Mouse (Mus musculus) E14TG2a.4 (cell line): ENCODE results near the gene Cep83.
"Not testable (repeated sequence)": the region's sequence is repeated elsewhere in the genome, so short reads cannot be mapped to it uniquely, and the experiment has no call there.

Experiments used
- H3K27me3 ChIP-seq: 2 replicates; pipeline ENCODE4 v1.6.1; 2014; ENCODE audit warnings: low read length, control low read depth; ENCODE audit not compliant: insufficient read depth
- H3K36me3 ChIP-seq: 2 replicates; pipeline ENCODE4 v1.6.1; 2014; ENCODE audit warnings: low read length, control low read depth; ENCODE audit not compliant: insufficient read depth
- H3K4me1 ChIP-seq: replicated peaks from 2 replicates; pipeline ENCODE4 v1.6.1; 2014; ENCODE audit warnings: low read depth, low read length, control low read depth
- H3K4me3 ChIP-seq: replicated peaks from 2 replicates; pipeline ENCODE4 v1.5.1; 2014; ENCODE audit warnings: mild to moderate bottlenecking, low read length
- H3K9me3 ChIP-seq: 2 replicates; pipeline ENCODE4 v1.6.1; 2014; ENCODE audit warnings: low read length, control low read depth
- CTCF ChIP-seq: conservative IDR thresholded peaks from 2 replicates; pipeline ENCODE4 v1.5.1; 2014; ENCODE audit warnings: low read length
- NANOG ChIP-seq: IDR thresholded peaks from 2 replicates; pipeline ENCODE4 v1.6.1; 2014; ENCODE audit warnings: borderline replicate concordance, low read length, mixed read lengths
- POU5F1 ChIP-seq: IDR thresholded peaks from 2 replicates; pipeline ENCODE4 v1.6.1; 2014; ENCODE audit warnings: low read length, borderline replicate concordance

Gene Cep83

DNA sequence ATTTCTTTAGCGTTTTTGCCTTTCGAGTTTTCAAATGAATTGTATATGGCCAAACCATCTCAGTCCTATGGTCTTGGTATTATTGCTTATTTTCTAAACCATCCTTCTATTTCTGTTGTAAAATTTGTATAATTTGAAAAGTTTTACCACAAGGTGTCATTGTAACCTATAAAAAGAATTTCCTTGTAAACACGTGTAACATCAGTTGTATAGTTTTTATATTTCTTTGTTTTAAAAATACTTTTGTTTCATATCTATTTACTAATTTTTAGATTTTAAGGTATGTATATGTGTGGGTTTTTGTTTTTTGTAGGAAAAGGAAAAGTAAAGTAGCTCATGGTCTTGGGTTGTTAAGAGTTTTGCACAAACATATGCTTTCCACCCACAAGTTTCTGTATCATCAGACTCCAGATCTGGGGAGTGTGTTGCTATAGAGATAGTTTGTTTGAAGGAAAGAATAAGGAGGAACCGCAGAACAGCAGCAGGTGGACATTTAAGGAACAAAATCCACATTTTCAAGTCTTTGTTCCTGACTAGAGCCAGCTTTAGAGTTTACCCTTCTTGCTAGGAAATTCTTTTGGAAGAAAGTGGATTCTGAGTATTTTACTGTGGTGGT, 17.3 kb downstream of the Cep83 start:
- no peak for TF ChIP-seq POU5F1
- TF ChIP-seq CTCF: no peak
- no peak for TF ChIP-seq NANOG

DNA sequence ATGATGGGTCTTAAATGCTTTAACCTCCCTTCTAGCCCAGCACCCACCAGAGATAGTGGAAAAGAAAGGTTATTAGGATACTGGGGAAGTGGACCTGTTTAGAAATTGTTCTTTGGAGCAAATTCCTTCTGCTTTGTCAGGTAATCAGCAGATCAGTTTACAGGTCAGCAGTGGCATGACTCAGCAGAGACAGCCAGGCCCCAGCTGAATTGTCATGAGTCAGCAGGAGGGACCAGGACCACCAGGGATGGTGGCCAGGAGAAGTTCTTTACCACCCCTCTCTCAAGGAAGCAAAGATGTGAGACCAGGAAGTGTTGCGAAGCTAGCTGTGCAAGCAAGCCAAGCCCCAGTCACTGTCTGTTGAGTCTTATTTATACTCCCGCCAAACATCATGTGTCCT, 18.2 kb downstream of the Cep83 start:
- Histone ChIP-seq H3K9me3 (peaks cover 6% of the 10 kb centered on the region), H3K4me1 (peaks cover 13% of the 10 kb centered on the region), H3K27me3 (no peaks in the 10 kb centered on the region), H3K4me3 (no peak overlapping the region), H3K36me3 (no peaks in the 10 kb centered on the region)
- TF ChIP-seq POU5F1 (no peak), CTCF (no peak), NANOG (no peak)

More for the DNA sequence above, 17.3 kb downstream of the Cep83 start:
- peaks cover 13% of the 10 kb centered on the region for H3K4me1 ChIP-seq
- no peak overlapping the region for H3K4me3 ChIP-seq
- peaks cover 6% of the 10 kb centered on the region for H3K9me3 ChIP-seq
- no peaks in the 10 kb centered on the region for H3K36me3 ChIP-seq
- no peaks in the 10 kb centered on the region for H3K27me3 ChIP-seq

DNA sequence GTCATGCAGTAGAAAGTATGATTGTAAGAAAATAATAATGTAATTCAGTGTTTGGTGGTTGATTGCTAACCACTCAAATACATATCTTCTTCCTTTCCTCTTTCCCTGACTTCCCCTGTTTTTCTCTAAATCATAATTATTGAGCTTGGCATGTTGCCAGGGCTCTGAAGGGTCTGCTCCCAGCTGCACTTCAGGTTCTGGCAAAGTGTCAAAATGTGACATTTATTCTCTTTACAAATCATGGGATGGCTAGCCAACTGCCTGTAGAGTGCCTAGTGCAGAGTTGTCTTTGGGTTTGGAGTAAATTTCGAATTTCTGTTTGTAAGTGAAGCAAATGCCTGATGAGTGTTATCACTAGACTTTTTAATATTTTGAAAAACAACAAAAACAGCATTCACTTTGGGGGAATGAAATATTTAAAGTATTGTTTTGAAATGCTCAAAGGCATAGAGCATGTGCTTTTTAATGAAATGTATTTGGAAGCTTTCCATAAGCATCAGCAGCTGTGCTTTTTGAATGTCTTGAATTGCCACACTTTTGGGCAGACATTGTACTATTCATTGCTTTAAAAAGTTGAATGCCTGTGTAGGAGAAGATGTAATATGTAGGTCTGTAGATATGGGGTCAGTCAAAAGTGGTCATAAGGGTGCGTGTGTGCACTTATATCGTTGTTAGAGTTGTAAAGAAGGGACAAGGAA, 21.3 kb downstream of the Cep83 start:
- no peaks in the 10 kb centered on the region for H3K36me3 ChIP-seq
- H3K27me3 ChIP-seq: no peaks in the 10 kb centered on the region
- no peak overlapping the region for H3K4me3 ChIP-seq
- H3K4me1 ChIP-seq: peaks cover 13% of the 10 kb centered on the region
- TF ChIP-seq CTCF (no peak; the same call in 1 of the 2 replicates), NANOG (no peak), POU5F1 (no peak)
- H3K9me3 ChIP-seq: peaks cover 6% of the 10 kb centered on the region

DNA sequence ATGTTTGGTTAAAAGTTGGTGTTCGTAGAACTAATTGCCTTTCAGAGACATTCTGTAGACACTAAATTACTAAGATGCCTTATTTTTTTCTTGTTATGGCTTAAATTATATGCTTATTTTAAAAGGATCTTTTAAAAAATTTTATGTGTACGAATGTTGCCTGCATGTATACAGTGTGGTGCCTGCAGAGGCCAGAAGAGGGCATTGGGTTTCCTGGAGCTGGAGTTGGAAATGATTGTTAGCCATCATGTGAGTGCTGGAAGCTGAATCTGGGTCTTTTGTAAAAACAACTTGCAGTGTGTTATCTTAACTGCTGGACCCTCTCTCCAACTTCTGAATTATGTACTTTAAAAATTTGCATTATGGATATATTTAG, 21.9 kb downstream of the Cep83 start:
- H3K27me3 ChIP-seq: no peaks in the 10 kb centered on the region
- H3K4me1 ChIP-seq: peaks cover 13% of the 10 kb centered on the region
- no peaks in the 10 kb centered on the region for H3K36me3 ChIP-seq
- TF ChIP-seq POU5F1: no peak
- TF ChIP-seq NANOG: no peak
- peak; percentile 3; the same call in 1 of the 2 replicates for TF ChIP-seq CTCF
- no peak overlapping the region for H3K4me3 ChIP-seq
- H3K9me3 ChIP-seq: peaks cover 6% of the 10 kb centered on the region

DNA sequence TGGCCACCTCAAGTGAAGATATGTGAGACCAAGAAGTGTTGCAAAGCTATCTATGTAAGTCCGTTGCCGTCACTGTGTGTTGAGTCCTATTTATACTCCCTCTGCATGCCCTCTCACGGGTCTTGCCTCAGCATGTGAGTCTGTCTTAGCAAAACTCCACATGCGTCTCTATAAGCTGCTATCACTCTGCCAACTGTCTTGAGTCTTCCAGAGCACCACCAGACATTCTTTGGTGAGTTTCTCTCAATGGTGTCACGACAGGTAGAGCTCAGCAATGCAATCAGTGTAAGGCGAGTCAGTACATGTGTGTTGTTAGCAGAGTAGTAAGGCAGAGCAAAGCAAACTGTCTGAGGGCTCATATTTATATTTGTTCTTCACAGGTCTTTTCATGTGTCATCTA, 31.8 kb downstream of the Cep83 start:
- Histone ChIP-seq H3K27me3 (no peaks in the 10 kb centered on the region), H3K36me3 (peaks cover 14% of the 10 kb centered on the region), H3K9me3 (no peaks in the 10 kb centered on the region), H3K4me1 (no peaks in the 10 kb centered on the region), H3K4me3 (no peak overlapping the region)
- TF ChIP-seq POU5F1: no peak
- TF ChIP-seq NANOG: no peak
- TF ChIP-seq CTCF: no peak

DNA sequence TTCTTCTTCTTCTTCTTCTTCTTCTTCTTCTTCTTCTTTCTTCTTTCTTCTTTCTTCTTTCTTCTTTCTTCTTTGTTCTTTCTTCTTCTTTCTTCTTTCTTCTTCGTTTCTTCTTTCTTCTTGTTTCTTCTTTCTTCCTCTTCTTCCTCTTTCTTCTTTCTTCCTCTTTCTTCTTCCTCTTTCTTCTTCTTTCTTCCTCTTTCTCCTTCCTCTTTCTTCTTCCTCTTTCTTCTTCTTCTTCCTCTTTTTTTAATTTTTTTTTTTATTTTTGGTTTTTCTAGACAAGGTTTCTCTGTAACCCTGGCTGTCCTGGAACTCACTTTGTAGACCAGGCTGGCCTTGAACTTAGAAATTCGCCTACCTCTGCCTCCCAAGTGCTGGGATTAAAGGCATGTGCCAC, 39.6 kb downstream of the Cep83 start:
- H3K9me3 ChIP-seq, H3K27me3 ChIP-seq, H3K4me3 ChIP-seq, H3K4me1 ChIP-seq: not testable (repeated sequence)
- H3K36me3 ChIP-seq: peaks cover 13% of the 10 kb centered on the region; the same call in 1 of the 2 replicates

DNA sequence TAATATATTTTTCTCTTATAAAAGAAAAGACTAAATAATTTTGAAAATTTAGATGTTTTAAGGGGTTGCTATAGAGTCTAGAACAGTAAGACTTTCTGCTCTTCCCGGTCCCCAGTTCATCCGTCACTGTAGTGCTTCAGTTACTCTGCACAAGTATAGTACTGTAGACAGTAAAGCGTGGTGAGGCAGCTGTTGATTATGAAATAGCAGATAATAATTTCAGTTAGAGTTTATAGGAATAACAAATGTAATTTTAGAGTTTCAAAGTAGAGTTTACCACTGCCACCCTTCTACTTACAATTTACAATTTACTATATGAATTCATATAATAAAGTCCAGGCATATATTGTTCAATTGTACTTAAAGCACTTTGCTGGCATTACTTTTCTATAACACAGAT, 42.0 kb downstream of the Cep83 start:
- Histone ChIP-seq H3K36me3 (peaks cover 13% of the 10 kb centered on the region; the same call in 1 of the 2 replicates), H3K9me3 (no peaks in the 10 kb centered on the region), H3K4me1 (no peaks in the 10 kb centered on the region), H3K27me3 (no peaks in the 10 kb centered on the region), H3K4me3 (no peak overlapping the region)
- TF ChIP-seq POU5F1 (no peak), CTCF (no peak), NANOG (no peak)

DNA sequence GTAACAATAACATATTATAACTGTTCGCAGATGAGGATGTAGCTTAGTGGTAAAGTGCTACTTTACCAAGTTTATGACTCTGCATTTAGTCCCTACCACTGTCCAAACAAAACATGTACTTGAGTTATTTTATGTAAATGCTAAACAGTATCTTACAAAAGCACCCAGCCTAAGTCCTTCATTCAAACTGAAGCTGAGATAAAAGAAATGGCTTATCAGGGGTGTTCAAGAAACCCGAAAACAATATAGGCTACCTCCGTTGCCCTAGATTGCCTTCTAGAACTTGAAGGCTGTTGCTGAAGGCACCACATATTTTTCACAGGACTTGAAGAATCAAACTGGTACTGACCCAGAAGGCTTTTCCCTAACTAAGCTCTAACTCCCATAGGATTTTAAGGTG, 46.4 kb downstream of the Cep83 start:
- no peak for TF ChIP-seq POU5F1
- no peak for TF ChIP-seq CTCF
- no peak for TF ChIP-seq NANOG
- H3K4me1 ChIP-seq: no peaks in the 10 kb centered on the region
- H3K27me3 ChIP-seq: no peaks in the 10 kb centered on the region
- no peaks in the 10 kb centered on the region; the same call in 1 of the 2 replicates for H3K36me3 ChIP-seq
- no peak overlapping the region for H3K4me3 ChIP-seq
- H3K9me3 ChIP-seq: no peaks in the 10 kb centered on the region

DNA sequence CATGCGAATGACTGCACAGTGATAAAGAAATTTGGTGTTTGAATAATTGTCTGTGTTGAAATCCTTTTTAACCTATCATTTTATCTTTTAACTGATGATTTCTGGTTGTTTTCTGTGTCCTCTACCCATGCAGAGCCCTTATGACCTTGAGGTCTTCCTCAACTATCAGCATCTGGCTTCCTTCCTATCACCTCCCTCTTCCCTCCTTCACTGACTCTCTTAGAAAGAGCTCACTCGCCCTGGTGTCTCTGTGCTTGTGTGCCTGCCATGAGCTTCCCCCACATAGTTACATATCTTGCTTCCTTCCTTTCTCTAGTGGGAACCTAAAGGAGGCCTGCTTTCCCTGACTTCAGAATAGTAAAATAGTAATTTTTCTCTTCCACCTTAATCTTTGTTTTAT, 51.8 kb downstream of the Cep83 start:
- no peak overlapping the region for H3K4me3 ChIP-seq
- H3K9me3 ChIP-seq: no peaks in the 10 kb centered on the region
- TF ChIP-seq CTCF (no peak), NANOG (no peak), POU5F1 (no peak)
- H3K4me1 ChIP-seq: no peaks in the 10 kb centered on the region
- H3K36me3 ChIP-seq: no peaks in the 10 kb centered on the region; the same call in 1 of the 2 replicates
- H3K27me3 ChIP-seq: no peaks in the 10 kb centered on the region
